Mouse (Mus musculus) adrenal gland, postnatal 36 days (tissue): ENCODE measurements at regions not wholly inside any gene's neighbourhood (a gene's known extent, or its start where the extent isn't known, plus 50 kb on each side); places are given as distances from the start of the nearest gene placed in this dataset.

ENCODE experiments used
- DNase-seq, 2 experiments: peaks; one replicate each; pipeline ENCODE4 v3.0.0; 2021; ENCODE audit warnings: mixed read lengths in 1 of 2

DNA sequence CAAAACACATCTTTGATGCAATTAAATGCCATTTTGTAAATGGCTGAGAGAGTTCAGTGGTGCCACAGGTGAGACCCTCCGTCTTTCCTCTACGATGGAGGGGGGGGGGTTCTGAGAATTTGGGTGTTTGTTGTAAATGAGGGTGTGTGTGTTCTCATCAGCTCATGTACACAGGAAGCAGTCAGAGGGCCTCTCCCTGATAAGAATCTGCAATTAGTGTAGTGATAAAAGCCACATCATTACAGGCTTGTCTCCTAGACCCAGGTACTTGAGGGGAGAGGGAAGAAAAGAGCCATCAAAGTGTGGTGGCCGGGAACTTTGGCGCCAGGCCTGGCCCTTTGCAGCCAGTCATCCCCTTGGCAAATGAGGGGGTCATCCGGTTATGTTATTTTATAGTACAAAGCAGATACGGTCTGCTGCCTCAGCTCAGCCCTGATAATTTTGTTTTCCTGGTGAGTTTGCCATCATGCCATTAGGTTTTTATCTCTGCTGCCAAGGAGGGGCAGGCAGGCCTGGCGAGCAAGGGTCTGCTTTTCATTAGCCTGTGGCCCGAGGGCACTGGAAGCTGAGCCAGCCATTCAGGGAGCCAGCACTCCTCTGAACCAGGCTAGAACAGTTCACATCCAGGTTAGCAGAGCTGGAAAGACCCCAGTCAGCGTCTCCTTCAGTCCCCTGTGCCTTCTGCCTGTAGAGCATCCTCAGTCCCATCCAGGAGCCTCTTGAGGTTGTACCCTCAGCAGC, 59.7 kb downstream of the H2al1j start:
- no peak for DNase-seq

DNA sequence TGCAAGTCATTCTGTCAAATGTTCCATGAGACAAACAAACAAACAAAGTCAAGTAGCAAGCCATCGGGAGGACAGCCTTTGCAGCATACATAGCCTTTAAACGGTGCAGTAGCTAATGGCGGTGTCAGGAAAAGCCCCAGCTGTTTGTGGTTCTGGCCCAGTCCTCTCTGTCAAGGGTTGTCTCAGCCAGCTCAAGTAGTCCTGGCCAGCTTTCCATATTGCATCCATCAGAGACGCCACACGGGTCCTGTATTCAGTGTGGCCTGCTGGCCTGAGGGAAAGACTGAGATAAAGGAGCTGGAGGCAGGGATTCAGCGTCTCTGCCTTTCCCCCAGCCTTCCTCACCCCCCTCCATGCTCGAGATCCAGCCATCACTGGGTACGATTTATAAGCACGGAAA, 61.2 kb downstream of the H2al1j start:
- no peak for DNase-seq

DNA sequence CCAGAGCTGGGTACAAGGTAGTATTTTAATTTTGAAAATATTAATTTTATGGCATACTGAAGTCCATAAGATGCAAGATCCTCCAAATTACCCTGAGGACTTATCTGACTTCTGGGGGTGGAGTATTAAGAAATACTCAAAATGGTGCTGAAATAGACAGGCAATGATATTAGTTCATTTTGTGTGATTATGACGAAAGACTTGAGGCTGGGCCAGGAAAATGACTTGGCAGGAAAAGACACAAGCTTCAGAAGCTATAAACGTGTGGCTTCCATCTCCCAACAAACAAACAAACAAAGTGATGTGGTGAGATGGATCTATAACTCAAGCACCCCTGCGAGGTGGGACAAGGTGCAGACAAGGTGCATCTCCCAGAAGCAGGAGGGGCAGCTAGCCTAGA, 72.8 kb downstream of the H2al1j start:
- peak in 1 of 2 experiments; percentile 9 for DNase-seq

DNA sequence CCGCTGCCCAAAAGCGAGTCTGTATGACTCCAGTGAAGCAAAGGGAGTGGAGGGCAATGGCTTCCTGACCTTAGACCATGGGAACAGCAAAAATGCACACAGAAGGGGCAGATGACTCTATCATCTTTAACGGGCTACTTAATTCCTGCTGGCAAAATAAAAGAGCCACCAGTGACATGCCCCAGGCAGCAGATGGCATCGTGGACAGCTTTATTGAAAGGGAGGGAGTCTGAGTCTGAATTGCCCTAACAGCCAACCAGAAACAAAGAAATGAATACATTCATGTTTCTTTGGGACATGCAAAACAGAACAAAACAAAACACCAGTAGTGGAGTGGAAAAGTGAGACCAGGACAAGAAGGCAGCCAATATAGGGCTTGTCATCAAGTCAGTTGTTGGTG, 76.7 kb downstream of the H2al1j start:
- DNase-seq = peak in 1 of 2 experiments; percentile 20

DNA sequence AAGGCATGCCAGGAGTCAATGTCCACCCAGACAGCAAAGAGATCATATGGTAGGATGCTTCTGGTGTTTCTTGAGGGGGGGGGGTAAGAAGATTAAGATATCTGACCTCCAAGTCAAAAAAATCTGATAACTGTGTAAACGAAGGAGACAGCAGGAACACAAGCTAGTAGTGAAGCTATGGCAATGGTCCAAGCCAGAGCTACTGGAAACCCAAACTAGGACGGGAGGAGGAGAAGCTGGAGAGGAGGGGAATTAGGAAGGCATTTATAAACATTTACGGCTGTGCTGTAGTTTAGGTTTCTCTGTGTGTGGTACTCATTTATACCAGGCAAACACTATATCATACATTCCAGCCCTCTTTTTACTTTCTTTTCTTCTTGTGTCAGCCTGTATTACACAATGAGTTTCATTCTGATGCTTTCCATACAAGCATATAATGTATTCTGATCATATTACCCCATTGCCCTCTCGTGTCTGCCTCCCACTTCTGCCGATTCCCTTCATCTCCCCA, 84.7 kb downstream of the H2al1j start:
- DNase-seq = no peak

DNA sequence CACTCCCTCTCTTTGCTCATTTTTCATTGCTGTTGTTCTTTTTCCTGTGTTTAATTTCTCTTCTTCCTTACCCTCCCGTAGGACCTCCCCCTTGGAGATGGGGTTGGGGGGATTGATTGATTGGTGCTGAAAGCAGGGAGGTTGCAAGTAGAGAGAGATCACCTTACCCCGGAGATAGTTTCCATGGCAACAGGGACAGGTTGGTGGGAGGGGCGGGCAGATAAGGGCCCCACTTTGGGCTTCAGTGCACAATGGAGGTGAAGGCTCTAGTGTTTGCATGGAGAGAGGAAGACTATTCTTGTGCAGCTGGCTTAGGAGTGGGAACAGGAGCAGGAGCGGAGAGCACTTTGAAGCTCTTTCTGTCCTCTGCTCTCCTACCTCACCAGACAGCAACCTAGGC, 88.0 kb downstream of the H2al1j start:
- no peak for DNase-seq

DNA sequence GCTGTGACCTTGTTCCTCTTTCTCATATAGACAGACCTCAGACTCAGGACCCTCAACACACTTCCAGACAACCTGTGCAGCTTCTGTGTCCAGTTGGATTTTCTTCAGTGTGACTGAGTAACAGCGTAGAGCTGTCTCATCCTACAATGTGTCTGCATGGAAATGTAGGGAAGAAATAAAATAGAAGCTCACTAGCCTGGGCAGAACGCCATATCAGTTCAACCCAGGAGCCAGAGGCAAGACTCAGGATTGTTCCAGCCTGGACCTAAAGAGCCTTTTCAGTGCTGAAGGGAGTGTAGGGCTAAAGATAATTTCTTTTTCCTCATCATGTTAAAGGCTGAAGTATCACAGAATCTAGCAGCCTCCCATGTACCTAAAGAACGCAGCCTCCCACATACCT, 88.9 kb downstream of the H2al1j start:
- no peak for DNase-seq

DNA sequence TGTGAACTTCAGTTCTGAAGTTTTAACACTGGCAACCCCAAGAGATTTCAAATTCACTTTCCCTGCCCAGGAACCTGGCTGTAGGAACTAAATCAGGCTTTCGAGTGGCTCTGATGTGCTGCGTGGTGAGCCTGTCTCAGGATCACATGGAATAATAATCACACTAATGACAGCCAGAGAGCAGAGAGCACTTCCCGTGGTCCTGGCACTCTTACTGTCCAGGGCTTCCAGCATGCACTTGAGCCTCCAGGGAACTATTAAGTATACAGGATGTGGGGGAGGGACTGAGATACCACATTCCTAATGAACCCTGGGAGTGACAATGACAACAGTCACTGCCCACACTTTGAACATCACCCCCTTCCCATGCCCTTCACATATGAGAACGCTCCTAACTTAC, 90.2 kb downstream of the H2al1j start:
- DNase-seq = no peak

DNA sequence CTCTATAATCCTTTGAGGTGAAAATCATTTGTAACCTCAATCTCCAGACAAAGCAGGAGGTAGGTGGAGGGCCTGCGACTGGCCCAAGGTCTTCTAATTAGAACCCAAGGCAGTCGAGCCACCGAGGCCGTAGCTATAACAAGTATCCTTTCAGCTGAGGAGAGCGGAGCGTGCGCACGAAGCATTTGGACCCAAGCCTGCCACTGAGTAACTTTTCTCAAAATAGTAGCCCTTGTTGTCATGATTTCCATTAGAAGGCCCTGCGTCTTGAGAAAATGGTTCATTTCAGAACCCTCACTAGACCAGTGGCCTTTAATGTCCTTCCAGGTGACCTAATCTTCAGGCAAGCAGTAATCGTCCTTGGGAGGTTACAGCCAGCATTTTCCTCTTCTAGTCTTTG, 90.6 kb downstream of the H2al1j start:
- DNase-seq = no peak

DNA sequence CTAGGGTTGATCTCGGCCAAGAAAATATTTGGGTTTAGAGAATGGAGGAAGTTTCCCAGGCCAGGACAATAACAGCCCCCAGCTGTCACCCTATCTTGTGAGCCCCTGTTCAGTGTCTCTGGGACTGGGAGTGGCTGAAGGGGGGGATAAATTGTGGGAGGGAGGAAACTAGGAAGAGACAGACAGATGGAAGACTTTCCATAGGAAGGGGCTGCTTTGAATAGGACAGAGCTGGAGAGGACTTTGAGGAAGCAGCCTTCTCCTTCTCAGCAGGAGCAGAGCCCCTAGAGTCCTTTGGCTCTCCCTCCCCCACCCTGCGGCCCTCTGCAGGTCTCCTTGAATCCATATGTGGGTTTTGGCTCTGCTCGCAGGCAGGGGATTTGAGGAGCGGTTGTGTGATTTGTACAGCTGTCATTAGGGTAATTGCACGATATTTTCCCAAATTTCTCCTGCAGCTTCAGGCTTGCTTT, 91.6 kb downstream of the H2al1j start:
- no peak for DNase-seq

DNA sequence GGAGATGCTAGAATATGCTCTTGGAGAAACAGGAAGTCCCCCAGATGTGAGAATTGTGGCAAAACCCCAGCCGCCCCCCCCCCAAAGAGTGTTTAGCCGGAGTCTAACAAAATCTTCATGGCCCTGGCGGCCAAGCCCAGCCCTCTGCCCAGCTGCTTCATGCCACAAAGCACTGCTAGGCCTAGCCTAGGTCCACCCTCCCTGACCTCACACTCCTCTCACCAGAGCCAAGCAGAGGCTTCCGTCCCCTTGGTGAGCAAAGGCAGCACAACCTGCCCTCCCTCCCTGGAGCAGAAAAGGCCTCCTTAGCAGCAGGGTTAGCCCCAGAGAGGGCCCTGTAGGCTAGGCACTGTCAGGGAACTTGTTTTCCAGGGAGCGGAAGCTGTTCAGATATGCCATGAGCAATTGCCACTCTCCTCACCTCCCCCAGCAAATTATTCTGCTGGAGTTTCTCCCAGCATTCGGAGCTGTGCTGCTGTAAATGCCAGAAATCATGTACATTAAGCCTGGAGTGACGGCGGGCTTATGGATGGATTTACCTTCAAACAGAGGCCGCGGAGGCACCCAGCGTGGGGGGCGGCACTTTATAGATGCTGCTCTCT, 104.9 kb downstream of the H2al1j start:
- no peak for DNase-seq

DNA sequence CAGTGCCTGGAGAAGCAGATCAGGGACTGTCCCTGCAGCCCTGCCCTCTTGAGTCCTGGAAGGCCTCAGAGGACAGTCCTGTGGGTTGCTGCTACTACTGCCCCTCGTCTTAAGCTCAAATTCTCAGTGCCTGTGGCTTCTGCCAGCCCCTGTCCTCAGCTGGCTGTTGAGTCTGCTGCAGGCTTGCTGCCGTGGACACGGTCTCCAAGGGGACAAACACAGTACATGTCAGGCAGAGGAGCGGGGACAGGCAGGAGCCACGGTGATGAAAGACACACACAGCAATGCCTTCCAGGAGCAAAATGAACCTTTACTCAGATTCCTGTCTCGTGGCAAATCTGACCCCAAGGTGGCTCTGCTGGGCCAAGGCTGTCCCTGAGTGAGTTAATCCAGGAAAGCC, 107.7 kb downstream of the H2al1j start:
- DNase-seq = no peak

DNA sequence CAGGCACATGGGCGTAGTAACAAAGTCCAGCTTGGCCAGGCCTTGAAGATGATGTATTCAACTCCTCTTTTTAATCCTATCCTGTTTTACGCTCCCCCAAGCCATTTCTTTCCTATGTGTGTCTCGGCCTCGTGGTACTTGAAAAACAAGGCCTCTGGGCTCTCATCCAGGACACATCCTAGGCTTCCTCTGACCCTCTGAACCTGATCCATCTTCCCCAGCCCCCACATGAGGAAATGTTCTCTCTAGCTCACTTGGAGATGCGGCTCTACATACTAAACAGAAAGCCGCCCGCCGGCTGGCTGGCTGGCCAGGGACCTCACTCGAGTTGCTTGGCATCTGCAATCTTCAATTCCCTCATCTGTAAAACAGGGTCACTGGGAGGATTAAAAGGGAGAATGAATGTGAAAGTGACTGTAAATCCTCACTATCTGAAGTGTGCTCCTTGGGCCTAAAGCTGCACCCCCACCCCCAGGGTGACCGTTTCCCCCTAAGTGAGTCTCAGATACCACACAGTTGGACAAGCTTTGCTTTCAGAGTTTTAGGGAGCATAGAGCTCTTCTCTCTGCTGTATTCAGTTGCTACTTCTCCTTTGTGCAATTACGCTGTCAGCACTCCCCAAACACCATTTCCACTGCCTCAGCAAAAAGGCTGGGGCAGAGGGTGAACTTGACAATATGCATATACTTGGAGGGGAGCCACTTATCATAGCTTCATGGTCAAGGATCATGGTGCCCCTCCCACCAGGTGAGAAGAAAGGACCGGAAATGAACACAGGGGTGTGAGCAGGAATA, 109.7 kb downstream of the H2al1j start:
- peak in 1 of 2 experiments; percentile 40 for DNase-seq

DNA sequence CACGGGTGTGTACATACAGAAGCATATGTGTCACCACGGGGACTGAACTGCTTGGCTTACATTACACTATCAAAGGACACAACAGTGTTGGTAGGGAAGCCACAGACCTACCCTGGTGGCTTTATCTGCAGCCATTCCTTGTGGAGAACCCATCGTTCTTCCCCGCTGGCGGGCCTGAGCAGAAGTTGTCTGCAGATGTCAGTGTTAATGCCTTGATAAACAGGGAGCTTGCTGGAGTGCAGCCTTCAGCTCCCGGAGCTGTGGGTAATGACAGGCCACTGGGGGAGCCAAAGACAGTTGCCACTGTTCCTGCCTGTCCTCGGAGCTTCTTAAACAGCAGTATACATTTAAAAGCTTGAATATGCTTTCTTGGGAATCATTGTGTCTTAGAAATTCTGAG, 115.9 kb downstream of the H2al1j start:
- no peak for DNase-seq

DNA sequence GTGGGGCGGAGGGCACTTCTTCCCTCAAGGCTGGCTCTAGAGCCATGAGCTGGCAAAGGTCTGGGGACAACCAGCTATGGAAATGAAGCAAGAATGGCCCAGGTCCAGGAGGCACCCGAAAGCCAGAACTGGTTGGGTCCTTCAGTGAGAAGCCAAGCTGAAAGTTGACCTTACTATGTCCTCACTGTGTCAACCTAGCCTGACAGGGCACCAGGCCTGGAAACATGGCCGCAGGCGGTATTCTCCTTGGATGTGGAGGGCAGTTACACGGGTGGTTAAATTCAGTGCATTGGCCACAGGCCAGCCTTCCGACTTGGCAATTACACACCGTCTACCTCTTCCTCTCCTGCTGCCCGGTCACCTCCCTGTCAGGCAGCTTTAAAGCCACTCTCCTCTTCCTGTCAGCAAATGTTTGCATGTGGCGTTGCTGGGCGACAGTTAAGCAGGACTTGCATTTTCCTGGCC, 116.7 kb downstream of the H2al1j start:
- DNase-seq = peak; percentile 58 to 61

DNA sequence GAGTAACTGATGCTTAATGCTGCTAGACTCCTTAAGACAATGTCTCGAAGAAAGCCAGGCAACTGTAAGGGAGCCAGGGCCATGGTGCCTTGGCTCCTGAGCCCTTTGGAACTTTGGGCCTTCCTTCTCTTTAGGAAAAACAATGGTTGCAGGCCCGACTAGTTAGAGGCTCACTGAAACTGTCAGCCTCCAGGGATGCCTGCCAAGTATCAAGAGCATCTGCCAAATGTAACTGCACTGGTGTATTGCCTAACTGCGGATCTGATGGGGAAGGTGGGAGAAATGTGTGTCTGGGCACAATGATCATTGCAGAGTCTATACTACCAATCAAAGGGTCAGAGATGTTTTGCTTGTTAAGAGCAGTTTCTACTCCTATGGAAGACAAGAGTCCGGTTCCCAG, 121.1 kb downstream of the H2al1j start:
- DNase-seq = peak in 1 of 2 experiments; percentile 8

DNA sequence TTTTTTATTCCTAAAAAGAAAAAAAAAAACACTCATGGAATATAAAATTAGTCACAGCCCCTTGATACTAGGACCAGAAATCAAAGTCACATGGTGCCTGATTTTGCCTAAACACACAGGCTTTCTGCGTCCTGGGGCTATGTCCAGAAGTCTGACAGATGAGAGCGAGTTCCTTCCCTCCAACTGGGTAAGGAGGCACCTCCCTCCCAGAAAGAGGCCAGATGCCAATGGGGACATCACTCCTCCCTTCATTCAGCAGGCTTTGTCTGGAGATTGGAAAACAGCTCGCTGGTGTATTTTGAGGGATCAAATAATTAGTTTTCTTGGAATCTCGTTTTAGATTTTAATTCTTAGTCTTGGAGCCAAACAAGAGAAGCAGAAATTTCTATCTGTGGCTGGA, 130.9 kb downstream of the H2al1j start:
- no peak for DNase-seq

DNA sequence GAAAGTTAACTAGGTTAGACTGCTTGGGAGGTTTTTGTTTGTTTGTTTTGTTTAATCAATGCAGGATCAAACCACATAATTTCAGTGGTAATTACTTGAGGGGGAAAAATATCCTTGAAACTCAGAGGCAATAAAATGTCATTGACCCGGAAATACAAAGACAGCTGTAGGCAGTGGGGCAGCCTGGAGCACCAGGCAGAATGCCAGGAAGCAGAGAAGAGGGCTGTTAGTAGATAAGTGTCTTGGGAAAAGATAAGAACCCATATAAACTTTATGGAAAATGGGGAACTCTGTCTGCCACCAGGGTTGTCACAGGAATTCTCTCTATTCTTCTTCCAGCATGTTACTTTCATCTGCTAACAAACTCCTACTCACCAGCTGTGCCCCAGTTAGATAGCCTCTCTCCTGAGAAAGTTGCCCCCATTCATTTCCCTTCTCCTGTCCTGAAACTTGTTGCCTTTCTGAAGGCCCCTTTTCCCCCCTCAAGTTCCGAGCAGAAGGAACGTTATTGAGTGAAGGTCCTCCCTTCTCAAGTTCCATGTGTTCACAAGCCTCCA, 136.4 kb downstream of the H2al1j start:
- no peak for DNase-seq

DNA sequence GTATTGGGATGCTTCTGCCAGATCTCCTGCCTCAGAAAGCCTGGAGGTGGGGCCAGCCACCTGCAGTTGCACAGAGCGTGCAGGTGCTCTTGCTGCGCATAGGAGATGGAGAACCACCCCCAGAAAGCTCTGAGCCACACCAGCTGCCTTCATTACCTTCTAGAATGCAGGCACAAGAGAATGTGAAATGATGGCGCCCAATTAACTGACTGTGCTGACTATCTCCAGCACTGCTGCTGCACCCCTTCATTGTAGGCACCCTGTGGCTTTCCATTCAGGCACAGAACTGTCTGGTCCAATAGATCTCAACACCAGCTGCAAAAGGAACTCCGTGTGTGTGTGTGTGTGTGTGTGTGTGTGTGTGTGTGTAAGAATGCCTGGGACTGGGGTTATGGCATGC, 138.6 kb downstream of the H2al1j start:
- no peak for DNase-seq

DNA sequence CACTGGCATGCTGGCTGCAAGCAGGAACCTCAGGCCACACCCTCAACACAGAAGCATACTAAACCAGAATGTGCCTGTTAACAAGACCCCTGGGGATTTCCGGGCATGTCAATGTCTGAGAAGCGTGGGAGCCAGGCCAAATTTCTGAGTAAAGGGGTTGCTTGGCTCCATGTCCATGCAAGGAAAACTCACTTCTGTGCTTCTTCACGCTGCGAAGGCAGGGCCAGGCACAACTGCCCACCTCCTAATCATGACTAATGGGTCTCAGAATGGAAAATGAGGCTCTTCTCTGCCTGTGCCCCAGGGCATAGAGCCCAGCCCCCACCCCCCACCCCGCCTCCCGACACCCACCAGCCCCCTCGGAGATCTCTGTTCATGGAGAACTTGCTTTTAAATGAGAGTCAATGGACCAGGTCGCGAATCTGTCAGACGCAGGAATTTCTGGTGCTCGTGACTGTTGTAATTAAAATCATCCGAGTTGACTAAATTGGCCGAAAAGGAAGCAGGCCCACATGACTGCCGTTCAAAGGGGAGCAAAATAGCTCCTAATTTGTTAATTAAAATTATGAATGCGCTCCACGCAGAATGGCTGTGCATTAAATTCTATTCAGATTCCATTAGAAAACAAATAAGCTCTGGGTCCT, 152.2 kb downstream of the H2al1j start:
- no peak for DNase-seq

DNA sequence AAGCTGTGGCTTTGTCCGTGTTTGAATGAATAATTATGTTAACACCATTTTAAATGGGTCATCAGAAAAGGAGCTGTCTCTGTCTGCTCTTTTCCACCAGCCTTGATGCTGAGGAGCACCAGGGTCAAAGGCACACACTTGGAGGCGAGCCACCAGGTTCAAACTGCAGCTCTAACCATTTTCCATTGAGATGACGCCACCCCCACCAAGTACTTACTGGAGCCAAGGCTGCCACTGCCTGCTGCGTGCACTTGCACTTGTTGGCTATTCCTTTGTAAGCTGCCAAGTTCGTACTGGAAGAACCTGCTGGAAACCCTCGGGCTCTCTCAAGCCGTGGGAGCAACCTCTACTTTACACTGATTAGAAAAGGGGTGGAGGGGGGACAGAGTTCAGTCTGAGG, 154.5 kb downstream of the H2al1j start:
- peak; percentile 61 to 66 for DNase-seq

DNA sequence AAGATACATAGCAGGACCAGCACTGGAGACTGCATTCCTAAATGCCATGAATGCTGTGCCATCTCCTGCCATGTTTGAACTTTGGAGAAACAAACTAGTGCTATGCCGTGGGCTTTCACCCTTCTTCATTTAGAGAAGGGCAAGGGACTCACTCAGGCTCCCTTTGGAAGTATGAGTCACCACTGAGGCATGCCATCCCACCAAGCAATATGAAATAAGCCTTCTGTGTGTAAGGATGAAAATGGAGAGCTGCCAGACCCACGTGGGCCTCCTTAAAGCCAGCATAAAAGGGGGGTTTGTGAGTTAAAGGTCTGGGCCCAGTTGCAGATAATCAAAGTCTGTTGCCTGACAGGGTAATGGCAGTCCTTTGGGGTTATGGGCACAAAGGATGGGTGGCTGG, 159.0 kb downstream of the H2al1j start:
- no peak for DNase-seq
